Mouse (Mus musculus) inflammation-experienced regulatory T-cells, adult 16 weeks (primary cell): ENCODE data around the gene 4933403O08Rik. TPM values are rescaled to one million over a fixed set of nuclear protein-coding genes. Genes with fewer than 3 reads are reported as not detected.

ENCODE experiments used
- polyA plus RNA-seq: library from polyadenylated mRNA; unstranded; fragments of 100-300 nt; shearing (Covaris generic); gene quantifications from one replicate; pipeline ENCODE4 v1.2.1, GENCODE M21; 2017

Gene 4933403O08Rik
- polyA plus RNA-seq = not detected

DNA sequence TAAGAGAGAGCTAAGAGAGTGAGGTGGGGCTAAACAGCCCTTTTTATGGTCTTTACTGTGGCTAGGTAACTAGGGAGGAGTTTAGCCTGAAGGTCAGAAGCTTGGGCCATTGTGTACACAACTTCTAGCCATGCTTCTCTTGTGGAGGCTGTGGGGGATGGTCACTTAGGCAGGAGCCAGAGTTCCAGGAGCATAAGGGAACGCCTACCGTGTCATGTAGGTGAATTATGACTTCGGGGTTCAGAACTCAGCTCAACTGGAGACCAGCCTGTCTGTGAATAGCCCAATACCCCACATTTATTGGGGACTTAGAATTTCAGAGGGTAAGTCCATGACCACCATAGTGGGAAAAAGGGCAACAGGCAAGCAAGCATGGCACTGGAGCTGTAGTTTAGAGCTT is at the start of gene 4933403O08Rik:
4933403O08Rik (plus strand) TSS at position 301 of the 400 bp plus-strand sequence.

Other genes with a start within 250 kb of the 4933403O08Rik start
- gene Tex16, start 228.0 kb upstream of the 4933403O08Rik start, polyA plus RNA-seq = not detected
- 35.4 TPM for gene Apool, start 72.3 kb downstream of the 4933403O08Rik start, polyA plus RNA-seq
- not detected for gene Satl1, start 167.7 kb downstream of the 4933403O08Rik start, polyA plus RNA-seq